Mouse (Mus musculus) thymus, postnatal 4 days (tissue): ENCODE data around the gene Pltp.
"Not testable (repeated sequence)": the region's sequence is repeated elsewhere in the genome, so short reads cannot be mapped to it uniquely, and the experiment has no call there.

Source experiments
- DNase-seq: peaks from one replicate; pipeline ENCODE4 v3.0.0; 2021

Gene Pltp

GRCm38 (mm10) chr2:164804533-164805331, 52.8 kb downstream of the Pltp start, which contains the start of the genes Acot8 and Zswim3:
Acot8 (minus strand) TSS chr2:164804882.
Zswim3 (plus strand) TSS chr2:164805098.
- DNase-seq: peak; percentile 98

GRCm38 (mm10) chr2:164803921-164804313, 53.6 kb downstream of the Pltp start:
- DNase-seq: no peak

GRCm38 (mm10) chr2:164803201-164803920, 54.1 kb downstream of the Pltp start:
- no peak for DNase-seq

GRCm38 (mm10) chr2:164800252-164801004, 57.1 kb downstream of the Pltp start:
- DNase-seq: no peak

- DNase-seq: not testable (repeated sequence)
These were observed 59.0 kb downstream of the Pltp start for GRCm38 (mm10) chr2:164798554-164798953.

- DNase-seq: no peak
These were observed 61.6 kb downstream of the Pltp start for GRCm38 (mm10) chr2:164795868-164796267.

GRCm38 (mm10) chr2:164794293-164794692, 63.2 kb downstream of the Pltp start:
- peak; percentile 80 for DNase-seq

GRCm38 (mm10) chr2:164793772-164794171, 63.7 kb downstream of the Pltp start:
- no peak for DNase-seq

GRCm38 (mm10) chr2:164793236-164793635, 64.3 kb downstream of the Pltp start:
- peak; percentile 81 for DNase-seq

- DNase-seq: no peak
These were observed 64.9 kb downstream of the Pltp start for GRCm38 (mm10) chr2:164792400-164793190.

GRCm38 (mm10) chr2:164791841-164792261, 65.7 kb downstream of the Pltp start:
- DNase-seq: no peak

- DNase-seq: no peak
These were observed 67.1 kb downstream of the Pltp start for GRCm38 (mm10) chr2:164790451-164790850.
